Mouse (Mus musculus): ENCODE data around the gene Amigo1. TPM values are rescaled to one million over a fixed set of nuclear protein-coding genes. Genes with fewer than 3 reads are reported as not detected.

Gene Amigo1
- total and polyA plus RNA-seq, 3 experiments: 0.46 to 0.98 (median 0.66) TPM

DNA sequence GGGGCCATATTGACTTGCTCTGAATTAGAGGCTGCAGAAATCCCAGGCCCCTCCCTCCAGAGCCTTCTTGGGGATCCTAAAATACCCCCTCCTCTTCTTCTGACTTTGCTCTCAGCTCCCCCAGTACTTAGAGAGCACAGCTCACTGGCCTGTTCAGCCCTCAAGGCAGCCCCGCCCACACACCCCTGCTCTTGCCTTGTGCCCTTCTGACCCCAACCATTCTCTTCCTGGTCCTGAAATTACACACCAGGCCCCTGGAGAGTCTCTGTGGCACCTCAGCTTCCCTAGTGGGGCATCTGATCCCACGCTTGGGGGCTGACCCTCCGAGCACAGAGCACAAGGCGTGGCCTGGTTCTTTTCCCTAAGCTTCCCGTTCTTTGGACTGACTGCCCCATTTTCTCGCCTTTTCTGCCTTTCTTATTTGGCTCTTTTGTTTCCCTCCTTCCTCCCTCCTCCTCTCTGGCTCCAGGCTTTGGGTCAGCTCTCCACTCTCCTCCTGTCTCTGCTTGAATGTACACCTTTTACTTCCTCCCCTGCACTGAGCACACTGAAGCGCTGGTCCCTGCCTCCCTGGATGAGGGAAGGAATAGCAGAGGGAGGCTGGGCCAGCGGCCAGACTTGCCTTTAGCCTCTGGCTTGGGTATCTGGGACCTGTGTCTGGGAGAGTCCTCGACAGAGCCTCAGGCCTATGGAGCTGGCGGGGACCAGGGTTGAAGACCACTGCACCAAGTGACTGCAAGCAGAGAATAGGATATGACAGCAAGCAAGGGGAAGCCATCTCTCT, 20.4 kb upstream of the Amigo1 start:
- Histone ChIP-seq H3K27me3 (ENCODE audit: insufficient read depth, low read length) (peaks cover 43% of the 10 kb centered on the region), H3K36me3 (replicated peaks) (no peaks in the 10 kb centered on the region), H3K9me3 (replicated peaks) (no peaks in the 10 kb centered on the region), H3K4me3 (ENCODE audit: low read depth, low read length) (no peak overlapping the region), H3K4me1 (ENCODE audit: insufficient read depth, low read depth, low read length) (no peaks in the 10 kb centered on the region)
- DNase-seq (ENCODE audit: low spot score): no peak
- no peak for TF ChIP-seq CTCF (IDR thresholded peaks at IDR 0.05; ENCODE audit: low read depth, low read length)
- no peak for TF ChIP-seq POLR2AphosphoS5 (IDR thresholded peaks at IDR 0.05; ENCODE audit: insufficient replicate concordance, low read depth, low read length)
- TF ChIP-seq GATA2 (IDR thresholded peaks at IDR 0.05; ENCODE audit: borderline replicate concordance, low read depth, low read length): no peak
- TF ChIP-seq TAL1 (conservative IDR thresholded peaks at IDR 0.05; ENCODE audit: low read depth, low read length): no peak
- TF ChIP-seq GATA1 (IDR thresholded peaks at IDR 0.05; ENCODE audit: borderline replicate concordance, low read length): no peak
- no peak for ATAC-seq (ENCODE audit: extremely low read depth, insufficient number of reproducible peaks, low FRiP score, poor library complexity, severe bottlenecking)

DNA sequence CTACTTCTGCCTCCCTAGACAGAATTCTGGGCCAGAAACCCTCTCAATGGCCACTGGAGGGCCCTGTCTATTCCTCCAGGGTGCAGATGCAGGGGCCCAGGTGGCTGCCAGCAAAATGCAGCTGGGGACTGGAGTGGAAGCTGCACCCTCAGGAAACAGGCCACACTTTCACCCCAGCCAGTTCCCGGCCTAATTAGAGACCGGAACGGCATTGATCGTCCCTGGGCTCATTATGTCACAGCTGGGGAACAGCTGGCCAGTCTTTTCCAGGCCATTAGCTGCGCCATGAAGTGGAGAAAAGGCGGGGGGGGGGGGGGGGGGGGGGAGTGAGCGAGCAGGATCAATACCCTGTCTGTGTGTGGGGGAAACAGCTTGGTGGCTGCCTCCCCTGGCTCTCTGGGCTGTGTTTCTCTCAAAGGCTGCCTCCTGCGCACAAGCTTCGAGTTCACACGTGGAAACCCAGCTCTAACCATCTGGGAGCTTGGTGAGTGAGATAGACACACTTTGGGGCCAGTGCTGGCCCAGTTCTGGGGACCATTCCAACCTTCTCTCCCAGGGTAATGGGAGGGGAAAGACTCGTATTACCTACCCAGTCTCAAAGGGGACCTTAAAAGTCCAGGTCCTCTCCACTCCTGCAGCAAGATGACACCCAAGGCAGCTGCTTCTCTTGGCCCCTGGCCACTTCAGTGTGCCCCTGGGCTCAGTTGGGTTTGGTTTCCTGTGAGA, 19.5 kb upstream of the Amigo1 start:
- ATAC-seq (ENCODE audit: extremely low read depth, insufficient number of reproducible peaks, low FRiP score, poor library complexity, severe bottlenecking) (no peak), DNase-seq (ENCODE audit: low spot score) (no peak)
- Histone ChIP-seq H3K4me1 (ENCODE audit: insufficient read depth, low read depth, low read length) (no peaks in the 10 kb centered on the region), H3K4me3 (ENCODE audit: low read depth, low read length) (no peak overlapping the region), H3K27me3 (ENCODE audit: insufficient read depth, low read length) (peaks cover 37% of the 10 kb centered on the region), H3K36me3 (replicated peaks) (no peaks in the 10 kb centered on the region), H3K9me3 (replicated peaks) (no peaks in the 10 kb centered on the region)
- TF ChIP-seq TAL1 (conservative IDR thresholded peaks at IDR 0.05; ENCODE audit: low read depth, low read length) (no peak), POLR2AphosphoS5 (IDR thresholded peaks at IDR 0.05; ENCODE audit: insufficient replicate concordance, low read depth, low read length) (no peak), CTCF (IDR thresholded peaks at IDR 0.05; ENCODE audit: low read depth, low read length) (no peak), GATA2 (IDR thresholded peaks at IDR 0.05; ENCODE audit: borderline replicate concordance, low read depth, low read length) (no peak)

DNA sequence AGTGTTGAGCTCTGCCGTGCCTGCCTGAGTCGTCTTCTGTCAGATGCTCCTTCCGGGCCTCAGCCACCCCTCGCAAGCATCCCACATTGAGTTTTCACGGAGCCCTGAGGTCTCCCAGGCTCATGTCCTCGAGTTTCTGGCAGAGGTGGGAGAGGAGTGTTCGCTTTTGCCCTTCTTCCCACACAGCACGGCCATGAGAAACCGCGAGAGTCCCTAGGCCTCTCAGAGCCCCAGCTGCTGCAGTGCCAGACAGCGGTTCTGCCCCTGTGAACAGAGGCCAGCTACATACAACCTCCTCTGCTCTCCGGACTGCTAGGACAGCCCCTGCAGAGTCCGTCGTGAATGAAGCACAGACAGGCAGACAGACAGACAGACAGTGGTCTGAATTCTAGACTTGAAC, 18.6 kb upstream of the Amigo1 start:
- ATAC-seq (ENCODE audit: extremely low read depth, insufficient number of reproducible peaks, low FRiP score, poor library complexity, severe bottlenecking): no peak
- no peaks in the 10 kb centered on the region for H3K9me3 ChIP-seq (replicated peaks)
- peaks cover 41% of the 10 kb centered on the region for H3K27me3 ChIP-seq (ENCODE audit: insufficient read depth, low read length)

DNA sequence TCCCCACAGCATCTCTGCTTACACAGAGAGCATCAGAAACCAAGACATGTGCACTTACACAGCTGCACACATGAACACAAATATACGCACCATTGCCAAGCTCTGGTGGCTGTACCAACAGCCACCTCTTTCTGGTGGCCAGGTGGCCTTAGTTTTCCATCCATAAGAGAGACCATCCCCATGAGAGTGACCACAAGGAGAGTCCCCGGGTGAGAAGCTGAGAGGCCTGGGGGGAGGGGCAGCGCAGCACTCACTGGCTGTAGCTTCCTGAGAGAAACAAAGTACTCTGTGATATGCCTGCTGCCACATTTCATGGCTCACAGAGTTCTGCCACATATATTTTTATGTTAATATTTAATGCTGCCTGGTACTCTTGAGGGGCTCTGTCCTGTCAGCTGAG, 16.9 kb upstream of the Amigo1 start:
- Histone ChIP-seq H3K9me3 (replicated peaks) (no peaks in the 10 kb centered on the region), H3K36me3 (replicated peaks) (no peaks in the 10 kb centered on the region), H3K4me3 (ENCODE audit: low read depth, low read length) (no peak overlapping the region), H3K27me3 (ENCODE audit: insufficient read depth, low read length) (peaks cover 43% of the 10 kb centered on the region), H3K4me1 (ENCODE audit: insufficient read depth, low read depth, low read length) (no peaks in the 10 kb centered on the region)
- ATAC-seq (ENCODE audit: extremely low read depth, insufficient number of reproducible peaks, low FRiP score, poor library complexity, severe bottlenecking): no peak
- no peak for TF ChIP-seq TAL1 (conservative IDR thresholded peaks at IDR 0.05; ENCODE audit: low read depth, low read length)
- TF ChIP-seq GATA1 (IDR thresholded peaks at IDR 0.05; ENCODE audit: borderline replicate concordance, low read length): no peak
- TF ChIP-seq GATA2 (IDR thresholded peaks at IDR 0.05; ENCODE audit: borderline replicate concordance, low read depth, low read length): no peak
- no peak for TF ChIP-seq POLR2AphosphoS5 (IDR thresholded peaks at IDR 0.05; ENCODE audit: insufficient replicate concordance, low read depth, low read length)
- TF ChIP-seq CTCF (IDR thresholded peaks at IDR 0.05; ENCODE audit: low read depth, low read length): no peak
- no peak for DNase-seq (ENCODE audit: low spot score)

More for the DNA sequence above, 18.6 kb upstream of the Amigo1 start:
- no peak for DNase-seq (ENCODE audit: low spot score)
- TF ChIP-seq POLR2AphosphoS5 (IDR thresholded peaks at IDR 0.05; ENCODE audit: insufficient replicate concordance, low read depth, low read length): no peak
- no peak for TF ChIP-seq TAL1 (conservative IDR thresholded peaks at IDR 0.05; ENCODE audit: low read depth, low read length)
- no peak for TF ChIP-seq GATA2 (IDR thresholded peaks at IDR 0.05; ENCODE audit: borderline replicate concordance, low read depth, low read length)
- no peak for TF ChIP-seq CTCF (IDR thresholded peaks at IDR 0.05; ENCODE audit: low read depth, low read length)
- H3K4me3 ChIP-seq (ENCODE audit: low read depth, low read length): no peak overlapping the region
- no peaks in the 10 kb centered on the region for H3K4me1 ChIP-seq (ENCODE audit: insufficient read depth, low read depth, low read length)
- no peaks in the 10 kb centered on the region for H3K36me3 ChIP-seq (replicated peaks)

GRCm38 (mm10) chr3:108174672-108175531, 11.2 kb upstream of the Amigo1 start:
- no peaks in the 10 kb centered on the region for H3K4me1 ChIP-seq (ENCODE audit: insufficient read depth, low read depth, low read length)
- H3K9me3 ChIP-seq (replicated peaks): no peaks in the 10 kb centered on the region
- H3K4me3 ChIP-seq (ENCODE audit: low read depth, low read length): no peak overlapping the region
- ATAC-seq (ENCODE audit: extremely low read depth, insufficient number of reproducible peaks, low FRiP score, poor library complexity, severe bottlenecking): no peak
- peaks cover 39% of the 10 kb centered on the region for H3K27me3 ChIP-seq (ENCODE audit: insufficient read depth, low read length)
- H3K36me3 ChIP-seq (replicated peaks): no peaks in the 10 kb centered on the region
- no peak for TF ChIP-seq CTCF (IDR thresholded peaks at IDR 0.05; ENCODE audit: low read depth, low read length)
- TF ChIP-seq TAL1 (conservative IDR thresholded peaks at IDR 0.05; ENCODE audit: low read depth, low read length): no peak
- TF ChIP-seq GATA1 (IDR thresholded peaks at IDR 0.05; ENCODE audit: borderline replicate concordance, low read length): no peak
- no peak for TF ChIP-seq GATA2 (IDR thresholded peaks at IDR 0.05; ENCODE audit: borderline replicate concordance, low read depth, low read length)
- no peak for TF ChIP-seq POLR2AphosphoS5 (IDR thresholded peaks at IDR 0.05; ENCODE audit: insufficient replicate concordance, low read depth, low read length)
- DNase-seq (ENCODE audit: low spot score): no peak
